Mouse (Mus musculus) brown adipose tissue, adult 24 weeks (tissue): ENCODE measurements around the gene Arhgef39. TPM values are rescaled to one million over a fixed set of nuclear protein-coding genes. Genes with fewer than 3 reads are reported as not detected.
"Not testable (repeated sequence)": the region's sequence is repeated elsewhere in the genome, so short reads cannot be mapped to it uniquely, and the experiment has no call there.

ENCODE experiments used
- H3K27ac ChIP-seq: fragments of 200-500 bp; replicated peaks from 2 replicates; pipeline ENCODE4 v1.5.1; 2012; ENCODE audit warnings: low read depth, mild to moderate bottlenecking, low read length
- H3K4me1 ChIP-seq: fragments of 200-500 bp; 2 replicates; pipeline ENCODE4 v1.6.1; 2012; ENCODE audit warnings: low read length, mixed read lengths; ENCODE audit not compliant: control insufficient read depth, insufficient read depth, insufficient read length
- H3K4me3 ChIP-seq: fragments of 200-500 bp; 2 replicates; pipeline ENCODE4 v1.5.1; 2012; ENCODE audit warnings: low read depth, mild to moderate bottlenecking, low read length, moderate library complexity; ENCODE audit not compliant: insufficient read depth
- polyA plus RNA-seq: library from polyadenylated mRNA; stranded (reverse); fragments of >200 nt; gene quantifications from 2 replicates; pipeline ENCODE4 v1.2.4, GENCODE M21; 2012; ENCODE audit not compliant: missing spikeins, insufficient read depth, insufficient read length

Gene Arhgef39
- polyA plus RNA-seq, 1 experiment: not detected

- no peaks in the 10 kb centered on the region for H3K4me1 ChIP-seq
- no peak overlapping the region for H3K27ac ChIP-seq
- no peak overlapping the region for H3K4me3 ChIP-seq
These were observed 1.5 kb downstream of the Arhgef39 start for GRCm38 (mm10) chr4:43497946-43498345.

- no peak overlapping the region for H3K4me3 ChIP-seq
- no peak overlapping the region for H3K27ac ChIP-seq
- H3K4me1 ChIP-seq: no peaks in the 10 kb centered on the region
These were observed 2.1 kb downstream of the Arhgef39 start for GRCm38 (mm10) chr4:43497405-43497804.

- no peak overlapping the region for H3K4me3 ChIP-seq
- H3K27ac ChIP-seq: no peak overlapping the region
- H3K4me1 ChIP-seq: no peaks in the 10 kb centered on the region
These were observed 2.9 kb downstream of the Arhgef39 start for GRCm38 (mm10) chr4:43496587-43496986.

- no peak overlapping the region for H3K27ac ChIP-seq
- no peaks in the 10 kb centered on the region for H3K4me1 ChIP-seq
- peak overlapping the region; percentile 95 for H3K4me3 ChIP-seq
These were observed 5.7 kb downstream of the Arhgef39 start for GRCm38 (mm10) chr4:43493846-43494240.

GRCm38 (mm10) chr4:43493186-43493845 lies 6.2 kb downstream of the Arhgef39 start:
- peak overlapping the region; percentile 95 for H3K4me3 ChIP-seq
- H3K27ac ChIP-seq: 0 out of 2 replicates have a peak overlapping the region, but pooled peaks have one; percentile 22
- no peaks in the 10 kb centered on the region for H3K4me1 ChIP-seq

GRCm38 (mm10) chr4:43492821-43493185 lies 6.7 kb downstream of the Arhgef39 start, which contains the start of gene Ccdc107:
Gene Ccdc107, plus strand, starts transcription at chr4:43492900.
- 0 out of 2 replicates have a peak within 1 kb of the TSS, but pooled peaks have one; percentile 22 for H3K27ac ChIP-seq
- H3K4me1 ChIP-seq: no peaks in the 10 kb centered on the region
- H3K4me3 ChIP-seq: peak within 1 kb of the TSS; percentile 95

GRCm38 (mm10) chr4:43492101-43492820 lies 7.2 kb downstream of the Arhgef39 start:
- Histone ChIP-seq H3K4me3 (peak overlapping the region; percentile 25), H3K4me1 (no peaks in the 10 kb centered on the region), H3K27ac (no peak overlapping the region)

GRCm38 (mm10) chr4:43490801-43491200 lies 8.7 kb downstream of the Arhgef39 start:
- Histone ChIP-seq H3K4me1 (no peaks in the 10 kb centered on the region), H3K27ac (no peak overlapping the region), H3K4me3 (no peak overlapping the region)

- H3K4me3 ChIP-seq: no peak overlapping the region
- no peaks in the 10 kb centered on the region for H3K4me1 ChIP-seq
- no peak overlapping the region for H3K27ac ChIP-seq
These were observed 9.9 kb downstream of the Arhgef39 start for GRCm38 (mm10) chr4:43489611-43490010.

- not testable (repeated sequence) for H3K4me3 ChIP-seq, H3K27ac ChIP-seq, H3K4me1 ChIP-seq
These were observed 13.8 kb downstream of the Arhgef39 start for GRCm38 (mm10) chr4:43485666-43486065.

GRCm38 (mm10) chr4:43483535-43484091 lies 15.9 kb downstream of the Arhgef39 start, which contains the start of gene Sit1:
Gene Sit1, minus strand, starts transcription at chr4:43483734.
- Histone ChIP-seq H3K27ac (no peak within 1 kb of the TSS), H3K4me1 (no peaks in the 10 kb centered on the region), H3K4me3 (no peak within 1 kb of the TSS)

- Histone ChIP-seq H3K4me1 (no peaks in the 10 kb centered on the region), H3K4me3 (no peak overlapping the region), H3K27ac (no peak overlapping the region)
These were observed 16.9 kb downstream of the Arhgef39 start for GRCm38 (mm10) chr4:43482591-43482990.

- no peaks in the 10 kb centered on the region for H3K4me1 ChIP-seq
- no peak overlapping the region for H3K27ac ChIP-seq
- H3K4me3 ChIP-seq: no peak overlapping the region
These were observed 17.5 kb downstream of the Arhgef39 start for GRCm38 (mm10) chr4:43481894-43482456.

- H3K27ac ChIP-seq: no peak overlapping the region
- H3K4me3 ChIP-seq: no peak overlapping the region
- no peaks in the 10 kb centered on the region for H3K4me1 ChIP-seq
These were observed 18.5 kb downstream of the Arhgef39 start for GRCm38 (mm10) chr4:43480985-43481384.
